Mouse (Mus musculus) midbrain, postnatal 0 days (tissue): ENCODE measurements at regions not wholly inside any gene's neighbourhood (a gene's known extent, or its start where the extent isn't known, plus 50 kb on each side); places are given as distances from the start of the nearest gene placed in this dataset.
"Not testable (repeated sequence)": the region's sequence is repeated elsewhere in the genome, so short reads cannot be mapped to it uniquely, and the experiment has no call there.

Source experiments
- ATAC-seq: fragments of 200-750 bp; cut with Nextera tagmentation; 2 replicates; pipeline ENCODE4 v1.8.0; 2017; ENCODE audit warnings: moderate number of reproducible peaks, mild to moderate bottlenecking, moderate TSS enrichment, moderate library complexity; ENCODE audit not compliant: low FRiP score
- DNase-seq: peaks from one replicate; pipeline ENCODE4 v3.0.0-alpha.2; 2015; ENCODE audit warnings: low spot score
- H3K27ac ChIP-seq: fragments of 300-500 bp; sonication (generic); 2 replicates; pipeline ENCODE4 v1.5.1; 2014; ENCODE audit warnings: low read depth, mild to moderate bottlenecking, low read length, mixed read lengths
- H3K27me3 ChIP-seq: fragments of 300-500 bp; sonication (generic); 2 replicates; pipeline ENCODE4 v1.6.1; 2014; ENCODE audit warnings: low read length, control low read depth, mixed read lengths; ENCODE audit not compliant: insufficient read depth
- H3K36me3 ChIP-seq: fragments of 300-500 bp; sonication (generic); 2 replicates; pipeline ENCODE4 v1.6.1; 2014; ENCODE audit warnings: low read length, control low read depth, mixed read lengths; ENCODE audit not compliant: insufficient read depth
- H3K4me1 ChIP-seq: fragments of 300-500 bp; sonication (generic); 2 replicates; pipeline ENCODE4 v1.6.1; 2014; ENCODE audit warnings: mild to moderate bottlenecking, control low read depth, antibody characterized with exemption, low read length, mixed read lengths; ENCODE audit not compliant: insufficient read depth
- H3K4me2 ChIP-seq: fragments of 300-500 bp; sonication (generic); 2 replicates; pipeline ENCODE4 v1.6.1; 2014; ENCODE audit warnings: low read depth, mild to moderate bottlenecking, low read length, mixed read lengths; ENCODE audit not compliant: poor library complexity, severe bottlenecking
- H3K4me3 ChIP-seq: fragments of 300-500 bp; sonication (generic); 2 replicates; pipeline ENCODE4 v1.5.1; 2014; ENCODE audit warnings: low read depth, mild to moderate bottlenecking, low read length, moderate library complexity
- H3K9ac ChIP-seq: fragments of 300-500 bp; sonication (generic); replicated peaks from 2 replicates; pipeline ENCODE4 v1.6.1; 2014; ENCODE audit warnings: mild to moderate bottlenecking, low read length, moderate library complexity, mixed read lengths; ENCODE audit not compliant: poor library complexity, severe bottlenecking
- H3K9me3 ChIP-seq: fragments of 300-500 bp; sonication (generic); 2 replicates; pipeline ENCODE4 v1.6.1; 2016; ENCODE audit warnings: low read length, control low read depth
- CTCF ChIP-seq: IDR thresholded peaks from 2 replicates; pipeline ENCODE4 v1.5.1; 2016; ENCODE audit warnings: antibody characterized with exemption, mild to moderate bottlenecking
- WGBS: fragments of 180-500 bp; shearing (Covaris S2); extraction: QIAGEN DNeasy Blood & Tissue Kit; methylation state at CpG from one replicate; pipeline ENCODE4 v1.1.7; 2014; 5-methylcytosine and 5-hydroxymethylcytosine counted together

DNA sequence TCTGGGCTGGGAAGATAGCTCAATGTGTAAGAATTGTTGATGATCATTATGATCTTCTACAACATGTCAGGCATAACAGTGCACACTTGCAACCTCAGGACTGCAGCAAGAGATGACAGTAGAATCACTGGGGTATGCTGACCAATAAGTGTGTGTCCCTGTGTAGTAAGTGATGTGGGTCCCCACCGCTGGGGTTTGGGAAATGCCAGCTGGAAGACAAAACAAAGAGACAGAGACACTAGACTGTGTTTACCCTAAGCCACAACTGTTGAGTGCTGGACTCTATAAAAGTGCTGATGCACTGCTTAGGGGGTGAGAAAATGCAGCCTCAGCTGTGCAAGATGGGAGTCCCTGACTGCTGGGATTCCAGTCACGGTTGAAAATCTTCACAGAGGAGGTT, 448.0 kb upstream of the Cox7c start:
- 21% methylated on average over 2 of the region's 2 CpGs for WGBS
- DNase-seq, result no peak
- Histone ChIP-seq H3K4me1 (no peaks in the 10 kb centered on the region), H3K4me3 (no peak overlapping the region), H3K36me3 (no peaks in the 10 kb centered on the region), H3K9ac (no peak overlapping the region), H3K27ac (no peak overlapping the region), H3K9me3 (no peaks in the 10 kb centered on the region), H3K4me2 (no peak overlapping the region), H3K27me3 (no peaks in the 10 kb centered on the region)
- TF ChIP-seq CTCF, result no peak
- ATAC-seq, result no peak; the same call in 1 of the 2 replicates

DNA sequence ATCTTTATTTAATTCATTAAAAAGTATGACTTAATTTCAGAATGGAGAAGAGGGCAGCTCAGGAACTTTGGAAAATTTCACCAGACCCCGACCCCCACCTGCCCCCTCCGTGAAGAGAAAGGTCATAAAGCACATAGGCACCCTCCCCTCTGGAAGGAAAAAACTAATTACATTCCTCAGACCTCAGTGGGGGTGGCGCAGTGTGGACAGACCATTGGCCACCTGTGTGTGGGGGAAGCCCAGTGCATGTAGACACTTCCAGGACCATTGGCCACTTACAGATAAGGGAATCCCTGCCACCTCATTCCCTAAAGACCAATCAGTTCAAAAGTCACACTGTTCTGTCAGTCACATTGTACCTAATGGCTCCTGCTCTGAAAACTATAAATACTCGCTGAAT, 422.0 kb upstream of the Cox7c start:
- WGBS, result 79% methylated on average over 4 of the region's 4 CpGs
- no peak for TF ChIP-seq CTCF

DNA sequence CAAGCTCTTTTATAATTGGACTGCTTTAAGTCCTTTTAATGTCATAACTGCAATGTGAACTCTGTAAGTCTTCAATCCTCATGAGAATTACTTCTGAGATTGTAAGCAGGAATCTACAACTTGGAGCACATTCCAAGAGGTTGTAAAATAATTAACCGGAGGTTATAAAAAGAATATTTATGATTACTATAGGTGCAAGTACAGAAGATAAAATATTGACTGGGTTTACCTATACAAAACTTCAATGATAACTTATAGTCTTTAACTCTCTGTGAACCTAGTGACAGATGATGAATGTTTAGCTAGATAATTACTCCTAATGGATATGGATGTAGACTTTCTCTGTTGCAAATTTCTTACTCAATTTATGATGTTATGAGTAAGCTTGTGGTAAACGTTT, 375.9 kb upstream of the Cox7c start:
- no peaks in the 10 kb centered on the region for H3K4me1 ChIP-seq
- WGBS, result 84% methylated on average over 2 of the region's 2 CpGs
- no peaks in the 10 kb centered on the region for H3K9me3 ChIP-seq
- H3K9ac ChIP-seq, result no peak overlapping the region
- H3K4me3 ChIP-seq, result no peak overlapping the region
- no peak overlapping the region for H3K27ac ChIP-seq
- DNase-seq, result no peak
- H3K27me3 ChIP-seq, result no peaks in the 10 kb centered on the region
- H3K4me2 ChIP-seq, result no peak overlapping the region
- no peaks in the 10 kb centered on the region for H3K36me3 ChIP-seq
- no peak for TF ChIP-seq CTCF
- ATAC-seq, result no peak

More for the DNA sequence above, 422.0 kb upstream of the Cox7c start:
- Histone ChIP-seq H3K4me1 (no peaks in the 10 kb centered on the region), H3K27ac (no peak overlapping the region), H3K4me3 (no peak overlapping the region), H3K36me3 (no peaks in the 10 kb centered on the region), H3K4me2 (no peak overlapping the region), H3K9me3 (no peaks in the 10 kb centered on the region), H3K9ac (no peak overlapping the region), H3K27me3 (no peaks in the 10 kb centered on the region)
- DNase-seq (no peak), ATAC-seq (no peak)

DNA sequence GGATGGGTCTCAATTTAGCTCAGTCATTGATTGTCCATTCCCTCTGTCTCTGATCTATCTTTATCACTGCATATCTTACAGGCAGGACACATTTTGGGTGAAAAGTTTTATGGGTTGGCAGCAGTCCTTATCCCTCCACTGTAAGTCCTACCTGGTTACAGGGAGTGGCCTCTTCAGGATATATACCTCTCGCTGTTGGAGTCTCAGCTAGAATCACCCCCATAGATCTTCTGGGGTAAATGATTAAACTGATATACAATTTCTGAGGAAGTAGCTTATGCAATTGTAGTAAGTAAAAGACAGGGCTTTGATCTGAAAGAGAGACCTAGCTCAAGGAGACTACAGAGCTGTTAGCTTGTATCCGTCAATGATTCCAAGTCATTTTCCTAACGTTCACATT, 334.7 kb upstream of the Cox7c start:
- no peaks in the 10 kb centered on the region for H3K36me3 ChIP-seq
- TF ChIP-seq CTCF, result no peak
- no peak overlapping the region for H3K9ac ChIP-seq
- no peak for DNase-seq
- H3K4me3 ChIP-seq, result no peak overlapping the region
- ATAC-seq, result no peak
- H3K27me3 ChIP-seq, result no peaks in the 10 kb centered on the region
- H3K9me3 ChIP-seq, result no peaks in the 10 kb centered on the region
- H3K27ac ChIP-seq, result no peak overlapping the region
- no peak overlapping the region for H3K4me2 ChIP-seq
- no peaks in the 10 kb centered on the region for H3K4me1 ChIP-seq
- 87% methylated on average over 3 of the region's 3 CpGs for WGBS

DNA sequence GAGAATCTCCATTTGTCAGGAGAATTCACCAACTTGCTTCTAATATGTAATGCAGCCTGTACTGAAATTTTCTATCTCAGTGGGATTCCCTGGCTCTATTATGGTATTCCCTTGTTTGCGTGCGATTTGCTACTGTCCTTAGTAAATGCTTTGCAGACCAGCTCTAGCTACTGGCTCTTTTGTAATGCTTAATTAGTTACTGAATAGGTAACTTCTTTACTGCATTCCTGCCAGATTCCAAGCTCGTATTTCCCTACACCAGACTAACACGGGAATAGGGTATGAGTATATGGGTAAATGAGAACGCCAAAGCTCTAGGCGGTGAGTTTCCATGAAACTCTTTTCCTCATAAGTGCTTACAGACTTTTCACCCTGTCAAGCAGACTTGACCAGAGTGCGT, 332.5 kb upstream of the Cox7c start:
- not testable (repeated sequence) for DNase-seq, H3K4me3 ChIP-seq, H3K4me1 ChIP-seq, H3K9me3 ChIP-seq, H3K27ac ChIP-seq, ATAC-seq, H3K27me3 ChIP-seq, H3K36me3 ChIP-seq, H3K4me2 ChIP-seq, H3K9ac ChIP-seq
- 36% methylated on average over 7 of the region's 7 CpGs for WGBS

DNA sequence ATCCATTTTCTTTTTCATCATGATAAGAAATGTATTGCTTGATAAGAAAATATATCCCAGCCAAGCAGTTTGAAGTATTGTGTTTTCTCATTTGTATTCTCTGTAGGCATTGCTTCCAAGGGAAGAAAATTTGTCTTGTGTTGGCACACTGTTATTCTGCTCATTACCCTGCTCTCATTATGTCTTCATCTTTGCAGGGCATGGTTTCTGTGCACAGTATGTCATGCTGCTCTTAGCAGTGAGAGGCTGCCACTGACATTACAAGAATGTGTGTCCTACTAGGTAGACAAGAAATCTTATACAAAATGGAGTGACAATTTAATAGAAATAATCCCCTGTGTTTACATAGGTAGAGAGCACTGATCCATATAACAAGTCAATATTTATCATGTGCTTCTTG, 329.1 kb upstream of the Cox7c start:
- DNase-seq (peak; percentile 28), ATAC-seq (no peak)
- Histone ChIP-seq H3K36me3 (no peaks in the 10 kb centered on the region), H3K27me3 (no peaks in the 10 kb centered on the region), H3K4me1 (no peaks in the 10 kb centered on the region), H3K9me3 (no peaks in the 10 kb centered on the region), H3K4me3 (no peak overlapping the region), H3K27ac (no peak overlapping the region), H3K9ac (no peak overlapping the region), H3K4me2 (no peak overlapping the region)
- TF ChIP-seq CTCF, result no peak

DNA sequence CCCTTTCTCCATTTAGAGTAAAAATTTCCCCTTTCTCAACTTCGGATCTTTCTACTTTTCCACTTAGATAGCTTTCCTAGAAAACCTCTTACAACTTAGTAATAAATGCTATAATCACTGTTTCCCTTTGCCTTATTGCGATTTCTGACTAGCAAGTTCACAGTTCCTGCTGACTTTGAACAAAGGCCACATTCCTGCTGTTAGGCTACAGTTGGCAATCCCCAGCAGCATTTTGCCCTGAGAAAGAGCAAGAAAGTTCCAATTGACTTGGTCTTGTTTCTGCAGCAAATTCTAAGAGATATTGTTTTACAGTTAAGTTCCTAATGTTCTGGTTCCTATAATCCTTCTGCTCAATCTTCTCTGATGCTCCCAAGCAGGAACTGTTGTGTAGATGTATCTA, 299.2 kb upstream of the Cox7c start:
- WGBS, result 70% methylated on average over 2 of the region's 2 CpGs
- ATAC-seq, result no peak

More for the DNA sequence above, 299.2 kb upstream of the Cox7c start:
- Histone ChIP-seq H3K9ac (no peak overlapping the region), H3K36me3 (no peaks in the 10 kb centered on the region), H3K4me1 (no peaks in the 10 kb centered on the region), H3K4me3 (no peak overlapping the region), H3K9me3 (no peaks in the 10 kb centered on the region), H3K27me3 (no peaks in the 10 kb centered on the region), H3K4me2 (no peak overlapping the region), H3K27ac (no peak overlapping the region)
- TF ChIP-seq CTCF, result no peak
- DNase-seq, result no peak
